Mouse (Mus musculus) left cerebral cortex, postnatal 4 days (tissue): ENCODE results near the gene Wdfy2. TPM values are rescaled to one million over a fixed set of nuclear protein-coding genes. Genes with fewer than 3 reads are reported as not detected.

Experiments
- DNase-seq: peaks from one replicate; pipeline ENCODE4 v3.0.0-alpha.2; 2022
- intact Hi-C: fragments of 180-260 bp; cut with DNase I; formaldehyde crosslinking; loops from one replicate; pipeline ENCODE4 v1.15.1; 2025
- microRNA-seq: library from miRNA; unstranded; fragments of <30 nt; microRNA quantifications from one replicate; pipeline ENCODE4 v1.2.0, GENCODE M21; 2022
- total RNA-seq, 2 experiments: library from RNA; stranded (reverse); gene quantifications; 2 replicates each; pipeline ENCODE4 v1.2.3; 2021

Gene Wdfy2
- total RNA-seq, 2 experiments from 2014 or later: 15.6 to 15.8 TPM

GRCm38 (mm10) chr14:62997777-62998176, 160.3 kb downstream of the Wdfy2 start, which contains the start of gene Defb47:
Gene Defb47 (plus strand): TSS chr14:62998077.
- intact Hi-C loops: no loop called here

GRCm38 (mm10) chr14:62998977-62999376, 161.5 kb downstream of the Wdfy2 start:
- intact Hi-C loops: no loop called here
- DNase-seq: no peak

More at GRCm38 (mm10) chr14:62997777-62998176, 160.3 kb downstream of the Wdfy2 start, which contains the start of gene Defb47:
- DNase-seq: no peak

- intact Hi-C loops: no loop called here
- no peak for DNase-seq
Measured at GRCm38 (mm10) chr14:63002588-63002987, 165.1 kb downstream of the Wdfy2 start.

Small RNA genes within 50 kb of the gene (microRNA-seq; reads per million reads assigned to microRNA genes)
- gene Mir6541: not detected
- not detected for gene Mir8098

Other genes starting within 250 kb of the Wdfy2 start
- gene Serpine3, start 174.0 kb upstream of the Wdfy2 start, total RNA-seq: under 1 TPM in 1 of 2 experiments, not detected in 1; 0.28 TPM
- gene Ints6, start 76.5 kb upstream of the Wdfy2 start, total RNA-seq: 10 to 100 TPM; 35.8 to 37.6 TPM
- not detected for gene Defb48, start 146.8 kb downstream of the Wdfy2 start, total RNA-seq
- not detected for gene Defb47, start 160.4 kb downstream of the Wdfy2 start, total RNA-seq
- not detected for gene Defb43, start 174.1 kb downstream of the Wdfy2 start, total RNA-seq
- gene Defb42, start 209.3 kb downstream of the Wdfy2 start, total RNA-seq: not detected
- not detected for gene Defb30, start 212.3 kb downstream of the Wdfy2 start, total RNA-seq